Mouse (Mus musculus) midbrain, embryonic 12.5 days (tissue): ENCODE measurements at regions not wholly inside any gene's neighbourhood (a gene's known extent, or its start where the extent isn't known, plus 50 kb on each side); places are given as distances from the start of the nearest gene placed in this dataset.
A peak's percentile ranks its signal among the peaks of the same experiment; 100 is the strongest.

Experiments
- ATAC-seq: fragments of 200-750 bp; cut with Nextera tagmentation; 2 replicates; pipeline ENCODE4 v1.8.0; 2017; ENCODE audit warnings: low read depth, moderate TSS enrichment, moderate library complexity; ENCODE audit not compliant: low FRiP score
- H3K27ac ChIP-seq: fragments of 300-500 bp; sonication (generic); replicated peaks from 2 replicates; pipeline ENCODE4 v1.5.1; 2016; ENCODE audit warnings: mild to moderate bottlenecking
- H3K27me3 ChIP-seq: fragments of 300-500 bp; sonication (generic); 2 replicates; pipeline ENCODE4 v1.6.1; 2016; ENCODE audit warnings: mild to moderate bottlenecking
- H3K36me3 ChIP-seq: fragments of 300-500 bp; sonication (generic); 2 replicates; pipeline ENCODE4 v1.6.1; 2016
- H3K4me1 ChIP-seq: fragments of 300-500 bp; sonication (generic); 2 replicates; pipeline ENCODE4 v1.6.1; 2016
- H3K4me2 ChIP-seq: fragments of 300-500 bp; sonication (generic); replicated peaks from 2 replicates; pipeline ENCODE4 v1.6.1; 2016; ENCODE audit warnings: mild to moderate bottlenecking, moderate library complexity
- H3K4me3 ChIP-seq: fragments of 300-500 bp; sonication (generic); 2 replicates; pipeline ENCODE4 v1.5.1; 2016; ENCODE audit warnings: mild to moderate bottlenecking
- H3K9ac ChIP-seq: fragments of 300-500 bp; sonication (generic); replicated peaks from 2 replicates; pipeline ENCODE4 v1.6.1; 2016; ENCODE audit warnings: mild to moderate bottlenecking, moderate library complexity
- H3K9me3 ChIP-seq: fragments of 300-500 bp; sonication (generic); 2 replicates; pipeline ENCODE4 v1.6.1; 2016; ENCODE audit warnings: mild to moderate bottlenecking
- WGBS: fragments of 180-500 bp; shearing (Covaris S2); methylation state at CpG from one replicate; pipeline ENCODE4 v1.1.7; 2016; 5-methylcytosine and 5-hydroxymethylcytosine counted together

- Histone ChIP-seq H3K9ac (no peak overlapping the region), H3K9me3 (no peaks in the 10 kb centered on the region), H3K27me3 (no peaks in the 10 kb centered on the region), H3K4me2 (no peak overlapping the region), H3K36me3 (no peaks in the 10 kb centered on the region), H3K4me1 (peaks cover 6% of the 10 kb centered on the region; the same call in 1 of the 2 replicates), H3K27ac (no peak overlapping the region), H3K4me3 (no peak overlapping the region)
- no peak; the same call in 1 of the 2 replicates for ATAC-seq
- 12% methylated on average over 2 of the region's 2 CpGs for WGBS
These were observed 192.3 kb downstream of the Chrna7 start for GRCm38 (mm10) chr7:63020042-63020441.

DNA sequence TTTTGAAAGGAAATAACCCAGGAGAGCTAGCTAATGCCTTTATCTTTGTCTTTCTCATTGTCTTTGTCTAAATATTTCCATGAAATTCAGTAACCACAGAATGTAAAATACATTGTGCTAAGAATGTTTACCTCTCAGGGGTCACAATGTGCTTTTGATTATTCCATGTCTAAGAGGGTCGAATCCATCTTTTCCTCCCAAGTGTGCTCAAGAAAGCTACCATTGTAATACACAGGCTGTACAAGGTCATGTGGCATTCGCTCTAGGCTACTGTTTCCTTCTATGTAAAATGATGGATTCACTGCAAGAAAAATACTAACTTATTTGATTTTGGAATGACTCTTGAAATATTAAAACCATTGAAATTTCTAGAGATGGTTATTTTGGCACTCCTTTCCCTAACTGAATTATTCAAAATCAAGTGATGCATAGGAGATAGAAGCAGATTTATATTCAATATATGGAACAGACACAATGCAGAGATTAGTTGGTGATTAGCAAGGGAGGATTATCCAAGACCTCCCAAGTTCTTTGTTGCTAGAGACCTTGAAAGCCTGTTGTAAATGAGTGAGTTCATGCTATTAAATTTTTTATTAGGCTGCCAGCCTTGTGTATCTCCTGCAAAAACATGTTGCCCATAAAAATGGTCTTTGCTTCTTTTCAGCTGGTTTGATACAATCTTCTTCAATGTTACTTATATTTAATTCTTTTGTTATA lies 193.4 kb downstream of the Chrna7 start:
- no peaks in the 10 kb centered on the region for H3K36me3 ChIP-seq
- 27% methylated on average over 2 of the region's 2 CpGs for WGBS
- H3K9me3 ChIP-seq, result no peaks in the 10 kb centered on the region
- no peak overlapping the region for H3K4me3 ChIP-seq
- peaks cover 6% of the 10 kb centered on the region; the same call in 1 of the 2 replicates for H3K4me1 ChIP-seq
- ATAC-seq, result 0 out of 2 replicates have a peak, but pooled peaks have one; percentile 44
- no peaks in the 10 kb centered on the region for H3K27me3 ChIP-seq
- no peak overlapping the region for H3K4me2 ChIP-seq
- no peak overlapping the region for H3K27ac ChIP-seq
- H3K9ac ChIP-seq, result no peak overlapping the region

DNA sequence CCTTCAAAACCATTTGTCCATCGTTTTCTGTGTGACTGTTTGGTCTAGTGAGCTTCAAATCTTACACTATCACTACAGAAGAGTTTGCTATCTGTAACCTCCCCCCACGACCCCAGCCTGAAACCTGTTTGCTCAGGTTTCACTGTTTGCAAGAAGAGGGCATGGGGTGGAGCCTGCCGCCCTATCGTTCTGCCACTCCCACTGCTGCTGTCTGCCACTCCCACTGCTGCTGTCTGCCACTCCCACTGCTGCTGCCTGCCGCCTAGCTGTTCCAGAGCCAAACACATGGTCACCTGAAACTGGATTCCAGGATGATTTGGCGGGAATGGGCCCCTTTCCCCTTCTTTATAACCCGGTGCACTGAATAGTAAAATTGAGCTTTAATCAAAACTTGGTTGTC lies 157.6 kb upstream of the A26c2 start:
- Histone ChIP-seq H3K4me2 (no peak overlapping the region), H3K4me1 (no peaks in the 10 kb centered on the region), H3K9me3 (no peaks in the 10 kb centered on the region), H3K4me3 (no peak overlapping the region), H3K36me3 (no peaks in the 10 kb centered on the region), H3K27ac (no peak overlapping the region), H3K9ac (no peak overlapping the region), H3K27me3 (no peaks in the 10 kb centered on the region)
- 19% methylated on average over 7 of the region's 7 CpGs for WGBS
- no peak for ATAC-seq
